In genomic region chr5:151056255-151056919, GRCm38 (mm10) we compare ENCODE assay signal across 11 mouse cellular contexts.
A peak's percentile ranks its signal among the peaks of the same experiment; 100 is the strongest.
DNase-seq lines count a peak whose midpoint lies in the region; ATAC-seq and TF ChIP-seq lines count a peak whose summit lies in the region.
"Had no signal": no experiment of that assay in that cellular context is flagged by ENCODE, and none has a peak within 500 bp of the region (broad histone marks: within the 10 kb centered on the region; RNA-seq: fewer than 3 reads in every experiment).

No protein-coding gene starts in this region.

- WGBS in hindbrain, embryonic 10.5 days, result 78% methylated on average over 12 of the region's 12 CpGs
- 80% methylated on average over 12 of the region's 12 CpGs for WGBS in hindbrain, embryonic 11.5 days
- 61% methylated on average over 12 of the region's 12 CpGs for WGBS in limb, embryonic 10.5 days

- no peaks in the 10 kb centered on the region for H3K27me3 ChIP-seq in hindbrain, embryonic 10.5 days (ENCODE audit: insufficient read depth, poor library complexity, severe bottlenecking)
- H3K27me3 ChIP-seq in hindbrain, embryonic 11.5 days (ENCODE audit: control insufficient read depth, insufficient read depth, low read length), result no peaks in the 10 kb centered on the region
- H3K27me3 ChIP-seq in limb, embryonic 10.5 days (ENCODE audit: low read depth, poor library complexity, severe bottlenecking), result no peaks in the 10 kb centered on the region
- H3K27me3 ChIP-seq: liver, embryonic 15.5 days had no signal

- no peak for DNase-seq in hindbrain, embryonic 10.5 days (ENCODE audit: low spot score)
- DNase-seq in hindbrain, embryonic 11.5 days (ENCODE audit: low spot score), result no peak
- DNase-seq in embryo, embryonic 10.5 days (ENCODE audit: low spot score), result peak; percentile 46
- no peak for DNase-seq in limb, embryonic 10.5 days (ENCODE audit: low spot score)
- DNase-seq in urinary bladder, postnatal 14 days (ENCODE audit: low spot score), result no peak
- DNase-seq in gastrocnemius, postnatal 25 days, result no peak
- no peak for DNase-seq in T-cell, adult 2 months (ENCODE audit: low spot score)
- DNase-seq: cerebellum, adult 8-10 months had no signal

- peak overlapping the region; percentile 45; the same call in 1 of the 2 replicates for H3K27ac ChIP-seq in hindbrain, embryonic 10.5 days
- H3K27ac ChIP-seq in hindbrain, embryonic 11.5 days (ENCODE audit: low read depth, low read length), result no peak overlapping the region
- H3K27ac ChIP-seq in bone marrow macrophage, adult 2 months (ENCODE audit: insufficient read depth, low read depth, low read length), result peak overlapping the region; percentile 25; the same call in 1 of the 2 replicates
- H3K27ac ChIP-seq in limb, embryonic 10.5 days, result peak overlapping the region; percentile 56
- H3K27ac ChIP-seq: liver, embryonic 15.5 days had no signal

- no peak overlapping the region for H3K4me2 ChIP-seq in hindbrain, embryonic 11.5 days (replicated peaks; ENCODE audit: low read depth, low read length)
- H3K4me2 ChIP-seq: liver, embryonic 15.5 days had no signal

- peaks cover 6% of the 10 kb centered on the region for H3K36me3 ChIP-seq in hindbrain, embryonic 10.5 days
- H3K36me3 ChIP-seq in hindbrain, embryonic 11.5 days (ENCODE audit: control insufficient read depth, insufficient read depth, low read length), result no peaks in the 10 kb centered on the region
- peaks cover 6% of the 10 kb centered on the region; the same call in 1 of the 2 replicates for H3K36me3 ChIP-seq in limb, embryonic 10.5 days

- TF ChIP-seq CTCF in bone marrow macrophage, adult 2 months (IDR thresholded peaks at IDR 0.05; ENCODE audit: low read depth, low read length), result no peak

- H3K9ac ChIP-seq in hindbrain, embryonic 11.5 days (ENCODE audit: low read depth, low read length), result no peak overlapping the region
- H3K9ac ChIP-seq: liver, embryonic 15.5 days had no signal

- no peak for TF ChIP-seq POLR2A in bone marrow macrophage, adult 2 months (IDR thresholded peaks at IDR 0.05; ENCODE audit: borderline replicate concordance, low read depth, low read length)

- no peak for ATAC-seq in hindbrain, embryonic 11.5 days (ENCODE audit: low FRiP score)
- ATAC-seq: inflammation-experienced regulatory T-cells, adult 6 months had no signal

- H3K4me1 ChIP-seq in hindbrain, embryonic 10.5 days (replicated peaks), result peaks cover 26% of the 10 kb centered on the region
- H3K4me1 ChIP-seq in hindbrain, embryonic 11.5 days (replicated peaks; ENCODE audit: control insufficient read depth, insufficient read depth, low read length), result no peaks in the 10 kb centered on the region
- peaks cover 10% of the 10 kb centered on the region; the same call in 1 of the 2 replicates for H3K4me1 ChIP-seq in bone marrow macrophage, adult 2 months (ENCODE audit: control insufficient read depth, insufficient read depth, low read length)
- H3K4me1 ChIP-seq in limb, embryonic 10.5 days, result peaks cover 60% of the 10 kb centered on the region
- H3K4me1 ChIP-seq: liver, embryonic 15.5 days had no signal

- H3K9me3 ChIP-seq in hindbrain, embryonic 10.5 days, result 0 out of 2 replicates have a peak, but pooled peaks cover 5% of the 10 kb centered on the region
- no peaks in the 10 kb centered on the region for H3K9me3 ChIP-seq in hindbrain, embryonic 11.5 days (ENCODE audit: control insufficient read depth, low read length)
- no peaks in the 10 kb centered on the region for H3K9me3 ChIP-seq in limb, embryonic 10.5 days (replicated peaks)
- H3K9me3 ChIP-seq: liver, embryonic 15.5 days had no signal

- no peak overlapping the region for H3K4me3 ChIP-seq in hindbrain, embryonic 10.5 days
- H3K4me3 ChIP-seq in hindbrain, embryonic 11.5 days (ENCODE audit: low read depth, low read length), result no peak overlapping the region
- no peak overlapping the region for H3K4me3 ChIP-seq in bone marrow macrophage, adult 2 months (ENCODE audit: insufficient read depth, low read length)
- H3K4me3 ChIP-seq in limb, embryonic 10.5 days, result no peak overlapping the region
- H3K4me3 ChIP-seq: liver, embryonic 15.5 days had no signal
